Mouse (Mus musculus) heart, postnatal 0 days (tissue): ENCODE measurements at regions not wholly inside any gene's neighbourhood (a gene's known extent, or its start where the extent isn't known, plus 50 kb on each side); places are given as distances from the start of the nearest gene placed in this dataset.

ENCODE experiments used
- CTCF ChIP-seq: IDR thresholded peaks from 2 replicates; pipeline ENCODE4 v1.5.1; 2016; ENCODE audit warnings: antibody characterized with exemption, control low read depth, low read depth
- EP300 ChIP-seq: IDR thresholded peaks from 2 replicates; pipeline ENCODE4 v1.6.1; 2016; ENCODE audit warnings: antibody characterized with exemption, low read depth

DNA sequence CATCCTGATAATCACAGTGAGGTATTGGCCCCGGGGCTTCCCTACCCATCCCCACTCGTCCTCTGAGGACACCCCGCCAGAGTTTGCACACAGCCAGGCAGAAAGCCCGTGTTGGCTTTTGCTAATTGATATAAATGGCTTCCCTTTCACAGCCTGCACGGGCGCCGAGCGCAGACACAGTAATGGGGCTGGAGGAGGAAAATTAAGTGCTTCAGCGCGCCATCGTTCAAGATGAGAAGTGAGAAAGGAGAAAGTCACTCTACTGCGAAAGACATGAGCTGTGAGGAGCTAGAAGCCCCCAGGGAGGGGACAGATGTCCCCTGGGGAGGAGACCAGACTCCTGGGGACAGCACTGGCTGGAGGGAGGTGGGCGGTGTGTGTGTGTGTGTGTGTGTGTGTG lies 239.2 kb upstream of the Sulf2 start:
- no peak for TF ChIP-seq CTCF
- no peak for TF ChIP-seq EP300
